Mouse (Mus musculus): Measurements from ENCODE around the gene Espnl.

Gene Espnl

GRCm38 (mm10) chr1:91321760-91322438 is at the start of gene Espnl:
Gene Espnl (plus strand): TSS chr1:91322075.
- DNase-seq = no peak

DNA sequence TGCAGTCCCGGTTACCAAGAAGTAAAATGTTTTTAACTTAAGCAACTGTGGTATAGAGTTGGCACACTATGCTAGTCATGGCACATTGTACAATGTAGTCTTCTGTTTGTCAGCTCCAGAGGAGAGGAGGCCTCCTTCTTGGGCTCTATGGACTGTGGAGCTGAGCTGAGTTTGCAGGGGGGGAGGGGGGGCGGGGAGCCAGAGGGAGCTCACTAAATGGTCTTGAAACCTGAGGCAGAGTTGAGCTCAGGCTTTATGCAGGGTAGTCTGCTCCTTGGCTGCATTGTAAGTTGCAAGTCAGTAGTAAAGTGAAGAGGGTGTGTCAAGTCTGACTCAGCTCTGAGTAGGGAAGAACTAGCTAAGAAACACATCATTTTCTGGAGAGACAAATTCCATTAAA is 49.6 kb upstream of the Espnl start:
- no peak for DNase-seq

DNA sequence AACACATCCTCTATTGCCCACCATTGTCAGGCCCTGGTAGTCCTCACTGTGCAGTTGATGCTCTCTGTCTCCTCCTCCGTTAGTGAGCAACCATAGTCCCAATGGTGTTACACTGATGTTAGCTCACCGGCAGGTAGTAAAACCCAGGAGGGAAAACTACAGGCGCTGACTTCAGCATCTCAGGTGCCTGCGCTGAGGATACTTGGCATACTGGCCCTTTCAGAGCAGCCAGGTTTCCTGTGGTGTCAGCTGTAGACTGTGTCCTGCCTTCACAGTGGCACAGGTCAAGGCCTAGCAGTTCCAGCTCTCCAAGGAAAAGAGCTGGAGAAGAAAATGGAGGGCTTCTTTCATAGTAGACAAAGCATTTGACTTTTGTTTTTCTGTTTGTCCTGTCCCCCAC is 45.3 kb upstream of the Espnl start:
- DNase-seq = no peak

DNA sequence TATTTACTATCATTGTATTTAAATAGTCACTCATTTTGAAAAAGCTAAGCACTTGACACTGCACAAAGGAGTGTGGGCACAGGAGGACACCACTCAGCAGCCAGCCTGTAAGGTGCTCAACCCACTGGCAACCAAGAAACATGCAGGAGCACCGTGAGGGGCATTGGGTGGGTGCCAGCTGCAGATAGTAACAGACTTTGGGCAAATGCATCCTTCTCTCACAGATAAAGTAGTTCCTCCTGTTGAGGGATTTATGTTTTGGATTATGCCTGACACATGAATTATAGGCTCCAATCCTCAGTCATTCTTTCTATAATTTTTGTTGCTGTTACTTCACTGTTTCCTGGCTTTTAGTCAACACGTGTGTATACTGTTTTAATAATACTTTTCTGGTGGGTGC is 44.4 kb upstream of the Espnl start:
- no peak for DNase-seq

DNA sequence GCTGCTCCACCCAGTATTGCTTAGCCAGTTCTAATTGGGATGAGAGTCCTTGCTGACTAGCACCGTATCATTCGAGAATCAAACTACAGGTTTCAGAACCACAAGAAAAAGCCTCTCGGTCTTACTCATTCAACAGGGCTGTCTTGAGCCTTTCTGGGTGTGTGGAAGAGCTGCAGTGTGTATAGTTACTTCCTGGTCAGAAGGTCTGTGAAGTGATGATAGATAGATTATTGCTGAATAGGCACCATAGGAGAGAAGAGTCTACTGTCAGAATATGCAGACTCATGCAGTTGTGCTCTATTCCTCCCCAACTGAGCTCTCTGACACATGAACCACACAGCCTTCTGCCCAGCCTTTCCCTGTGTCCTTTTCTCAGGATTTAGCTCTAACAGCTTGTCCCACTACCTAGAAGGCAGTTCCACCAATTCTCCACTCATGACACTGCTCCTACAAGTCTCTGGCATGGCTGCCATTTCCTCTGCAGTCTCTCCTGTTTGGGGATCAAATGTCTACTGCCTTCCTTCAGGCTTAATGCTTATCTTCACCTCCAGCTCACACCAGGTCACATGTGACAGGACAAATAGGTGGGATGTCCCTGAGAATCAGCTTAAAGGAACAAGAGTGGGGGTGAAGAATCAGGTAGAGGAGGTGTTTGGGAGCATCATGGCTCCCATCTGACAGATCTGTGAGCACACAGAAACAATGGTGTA is 43.3 kb upstream of the Espnl start:
- DNase-seq = no peak

- DNase-seq = no peak
Measured at GRCm38 (mm10) chr1:91279126-91279525, 42.7 kb upstream of the Espnl start.

DNA sequence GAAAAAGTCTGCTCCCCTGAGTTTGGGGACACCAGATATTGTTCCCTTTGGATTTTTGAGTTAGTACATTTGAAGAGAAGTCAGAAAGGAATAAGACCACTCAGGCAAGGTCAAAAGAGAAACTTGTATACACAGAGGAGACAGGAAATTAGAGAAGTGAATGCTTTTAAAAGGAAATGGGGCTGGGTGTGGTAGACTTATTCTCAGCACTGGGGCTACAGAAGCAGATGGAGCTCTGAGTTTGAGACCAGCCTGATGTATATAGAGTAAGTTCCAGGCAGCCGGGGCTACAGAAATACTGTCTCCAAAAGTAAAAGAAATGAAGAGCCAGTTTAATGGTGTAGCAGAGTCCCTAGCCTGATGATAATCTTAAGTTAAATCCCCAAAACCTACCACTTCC is 39.3 kb upstream of the Espnl start:
- no peak for DNase-seq

- DNase-seq = no peak
Measured at GRCm38 (mm10) chr1:91289375-91289774, 32.5 kb upstream of the Espnl start.

- no peak for DNase-seq
Measured at GRCm38 (mm10) chr1:91292101-91292825, 29.6 kb upstream of the Espnl start.

- no peak for DNase-seq
Measured at GRCm38 (mm10) chr1:91295544-91295943, 26.3 kb upstream of the Espnl start.

GRCm38 (mm10) chr1:91297799-91298744 is 23.8 kb upstream of the Espnl start, which contains the start of gene Scly:
Gene Scly (plus strand): TSS chr1:91298338.
- peak; percentile 91 for DNase-seq

- DNase-seq = no peak
Measured at GRCm38 (mm10) chr1:91299026-91299706, 22.7 kb upstream of the Espnl start.

- no peak for DNase-seq
Measured at GRCm38 (mm10) chr1:91299707-91300426, 22.0 kb upstream of the Espnl start.

GRCm38 (mm10) chr1:91301206-91301920 is 20.5 kb upstream of the Espnl start:
- DNase-seq = no peak

DNA sequence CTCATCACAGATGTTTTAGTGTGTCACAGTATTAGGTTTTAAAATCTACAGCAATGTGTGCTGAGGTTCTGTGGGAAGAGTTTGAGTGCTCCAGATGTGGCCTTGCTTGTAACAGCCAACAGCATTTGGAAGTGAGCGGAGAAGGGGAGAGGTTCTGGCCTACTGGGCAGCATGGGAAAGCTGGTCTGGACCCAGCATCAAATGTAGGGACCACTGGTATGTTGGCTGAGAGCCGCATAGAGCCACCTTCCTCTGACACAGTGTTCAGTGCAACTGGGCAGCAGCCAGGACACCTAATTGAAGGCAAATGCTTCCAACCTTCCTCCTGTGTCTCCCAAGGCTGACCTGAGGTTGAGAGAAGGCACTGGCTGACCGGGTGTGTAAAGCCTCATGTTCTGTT is 19.9 kb upstream of the Espnl start:
- no peak for DNase-seq

- no peak for DNase-seq
Measured at GRCm38 (mm10) chr1:91304621-91305020, 17.3 kb upstream of the Espnl start.

DNA sequence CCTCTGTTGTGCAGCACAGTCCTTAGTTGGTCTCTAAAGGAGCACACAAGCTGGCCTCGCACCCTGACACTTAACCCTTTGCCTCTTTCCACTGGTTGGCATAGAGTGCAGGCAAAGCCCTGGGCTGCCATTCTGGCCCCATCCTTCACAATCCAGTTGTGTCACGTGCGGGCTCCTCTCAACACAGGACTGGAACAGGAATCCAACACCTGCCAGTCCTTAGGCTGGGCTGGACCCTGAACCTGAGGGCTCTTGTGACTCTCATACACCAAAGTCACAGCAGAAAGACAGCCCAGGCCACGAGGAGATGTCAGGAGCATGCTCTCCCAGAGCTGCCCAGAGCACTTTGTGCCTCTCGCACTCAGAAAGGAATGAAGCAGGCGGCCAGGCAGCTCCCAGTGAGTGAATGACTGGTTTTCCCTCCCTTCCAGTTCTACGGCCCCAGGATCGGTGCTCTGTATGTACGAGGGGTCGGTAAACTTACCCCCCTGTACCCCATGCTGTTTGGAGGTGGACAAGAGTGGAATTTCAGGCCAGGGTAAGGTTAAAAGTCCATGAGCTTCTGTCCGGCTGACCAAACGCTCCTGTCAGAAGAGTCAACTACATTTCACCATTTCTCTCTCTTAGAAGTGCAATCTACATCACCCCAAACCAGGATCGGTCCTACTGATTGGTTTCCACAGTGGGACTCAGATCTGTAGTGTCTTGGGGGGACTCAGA is 12.3 kb upstream of the Espnl start:
- no peak for DNase-seq

DNA sequence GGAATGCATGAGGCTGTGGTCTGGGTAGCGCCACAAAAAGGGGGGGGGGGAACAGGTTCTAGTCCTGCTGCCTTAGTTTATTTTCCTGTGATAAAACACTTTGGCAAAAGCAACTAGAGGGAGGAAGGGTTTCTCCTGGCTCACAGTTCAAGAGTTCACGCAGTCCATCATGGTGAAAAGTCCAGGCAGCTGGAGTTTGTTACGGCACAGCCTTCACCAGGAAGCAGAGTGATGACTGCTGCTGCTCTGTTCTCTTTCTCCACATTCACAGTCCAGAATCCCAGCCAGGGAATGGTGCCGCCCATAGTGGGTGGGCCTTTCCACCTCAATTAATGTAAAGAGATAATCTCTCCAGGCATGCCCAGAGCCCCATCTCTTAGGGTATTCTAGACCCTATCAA is 9.6 kb upstream of the Espnl start:
- DNase-seq = no peak

DNA sequence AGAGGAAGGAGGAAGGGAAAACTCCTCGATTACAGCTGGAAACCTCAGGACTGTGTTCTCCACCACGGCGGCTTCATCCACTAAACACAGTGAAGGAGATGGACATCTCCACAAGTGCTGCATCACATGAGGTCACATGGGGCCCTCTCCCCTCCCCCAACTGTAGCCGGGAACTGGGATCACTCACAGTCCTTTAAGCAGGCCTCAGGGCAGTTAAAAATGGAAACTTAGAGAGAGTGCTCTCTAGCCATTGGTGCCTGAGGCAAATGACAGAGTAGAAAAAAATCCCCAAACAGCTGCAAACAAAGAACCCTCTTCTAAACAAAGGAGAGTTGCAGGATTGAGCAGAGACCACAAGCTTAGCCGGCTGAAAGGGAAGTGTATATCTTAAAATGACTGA is 8.6 kb upstream of the Espnl start:
- no peak for DNase-seq

- DNase-seq = no peak
Measured at GRCm38 (mm10) chr1:91317656-91318055, 4.2 kb upstream of the Espnl start.

Measured in thymus, postnatal 25 days (tissue).